Mouse (Mus musculus): Measurements from ENCODE around the gene Trub1. TPM values are rescaled to one million over a fixed set of nuclear protein-coding genes. Genes with fewer than 3 reads are reported as not detected.

The Trub1 gene
- 11.5 and 12.9 TPM in 2 replicates for polyA plus RNA-seq (2015; fragmentation: Nextera tagmentation; extraction: Ambion mirVana)

GRCm38 (mm10) chr19:57452492-57453217 lies at the start of gene Trub1:
Gene Trub1, plus strand, starts transcription at chr19:57452912.

Other genes with a start within 250 kb of the Trub1 start
- gene Ablim1, start 138.0 kb upstream of the Trub1 start, polyA plus RNA-seq (2015; fragmentation: Nextera tagmentation; extraction: Ambion mirVana) = 30.4 and 35.8 TPM in 2 replicates
- gene Fam160b1, start 92.2 kb upstream of the Trub1 start, polyA plus RNA-seq (2015; fragmentation: Nextera tagmentation; extraction: Ambion mirVana) = 9.3 and 10.7 TPM in 2 replicates
- gene Atrnl1, start 158.1 kb downstream of the Trub1 start, polyA plus RNA-seq (2015; fragmentation: Nextera tagmentation; extraction: Ambion mirVana) = 2.7 and 2.9 TPM in 2 replicates

Data from urinary bladder, postnatal 0 days (tissue).